Mouse (Mus musculus): ENCODE data around the gene Spr. TPM values are rescaled to one million over a fixed set of nuclear protein-coding genes. Genes with fewer than 3 reads are reported as not detected.
A peak's percentile ranks its signal among the peaks of the same experiment; 100 is the strongest.
"Not testable (repeated sequence)": the region's sequence is repeated elsewhere in the genome, so short reads cannot be mapped to it uniquely, and the experiment has no call there.

The Spr gene
- total and polyA plus RNA-seq, 3 experiments = 34.7 to 92.3 (median 85.9) TPM

- Histone ChIP-seq H3K9ac (ENCODE audit: low read depth, low read length) (peak overlapping the region; percentile 63), H3K4me1 (ENCODE audit: control insufficient read depth, insufficient read depth, low read length) (no peaks in the 10 kb centered on the region), H3K79me2 (replicated peaks; ENCODE audit: control insufficient read depth, insufficient read depth, low read length) (no peaks in the 10 kb centered on the region), H3K27ac (no peak overlapping the region), H3K27me3 (ENCODE audit: control insufficient read depth, insufficient read depth, low read length) (no peaks in the 10 kb centered on the region), H3K36me3 (ENCODE audit: control insufficient read depth, insufficient read depth, low read length) (no peaks in the 10 kb centered on the region), H3K4me3 (peak overlapping the region; percentile 48)
- peak; percentile 57 to 71 for DNase-seq
- 4% methylated on average over 34 of the region's 34 CpGs for WGBS
- intact Hi-C loops (cut with DNase I) = loop anchor here (2.0 kb wide), 1 partner anchor 18 kb away; the partner anchor contains the start of gene Spr
- TF ChIP-seq POLR2A (IDR thresholded peaks at IDR 0.05; ENCODE audit: insufficient read depth, low read depth, low read length) (no peak), CTCF (IDR thresholded peaks at IDR 0.05) (peak; percentile 72)
These were observed 17.4 kb upstream of the Spr start for GRCm38 (mm10) chr6:85154861-85155528.

DNA sequence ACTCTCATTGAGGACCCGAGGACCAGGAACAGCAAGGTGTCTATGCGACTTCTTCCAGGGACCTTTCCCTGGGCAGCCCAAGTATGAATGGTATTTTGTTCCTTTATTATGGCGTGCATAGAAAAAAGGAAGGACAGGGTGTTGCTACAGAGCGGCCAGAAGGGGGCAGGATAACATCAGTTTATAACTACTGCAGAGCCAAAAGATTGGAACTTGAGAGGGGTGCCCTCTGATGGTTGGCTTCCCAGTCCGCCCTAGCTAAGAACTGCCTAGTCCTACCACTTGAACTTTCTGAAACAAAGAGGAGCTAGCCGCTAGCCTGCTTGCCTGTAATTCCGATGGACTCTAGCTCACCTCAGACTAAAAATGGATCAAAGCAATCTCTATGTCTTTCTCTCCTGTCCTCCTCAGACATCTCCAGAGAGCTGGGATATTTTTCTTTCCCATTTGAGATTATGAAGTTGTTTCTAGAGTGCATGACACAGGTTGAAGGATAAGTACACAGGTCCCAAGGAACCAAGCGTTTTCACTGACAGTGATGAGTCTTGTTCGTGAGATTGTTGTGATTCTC is 16.5 kb upstream of the Spr start:
- WGBS = 17% methylated on average over 9 of the region's 9 CpGs
- peak; percentile 59 to 68 for DNase-seq
- Histone ChIP-seq H3K4me1 (ENCODE audit: control insufficient read depth, insufficient read depth, low read length) (no peaks in the 10 kb centered on the region), H3K36me3 (ENCODE audit: control insufficient read depth, insufficient read depth, low read length) (no peaks in the 10 kb centered on the region), H3K27me3 (ENCODE audit: control insufficient read depth, insufficient read depth, low read length) (no peaks in the 10 kb centered on the region), H3K79me2 (replicated peaks; ENCODE audit: control insufficient read depth, insufficient read depth, low read length) (no peaks in the 10 kb centered on the region), H3K27ac (no peak overlapping the region), H3K4me3 (no peak overlapping the region), H3K9ac (ENCODE audit: low read depth, low read length) (no peak overlapping the region)
- TF ChIP-seq CTCF (IDR thresholded peaks at IDR 0.05) (peak; percentile 86), POLR2A (IDR thresholded peaks at IDR 0.05; ENCODE audit: insufficient read depth, low read depth, low read length) (no peak), EP300 (IDR thresholded peaks at IDR 0.05; ENCODE audit: insufficient read depth, low read depth, low read length) (0 out of 2 replicates have a peak, but pooled peaks have one; percentile 33)
- intact Hi-C loops (cut with DNase I) = loop anchor here (2.0 kb wide), 1 partner anchor 17 kb away; the partner anchor contains the start of gene Spr

GRCm38 (mm10) chr6:85150386-85150785 is 12.8 kb upstream of the Spr start:
- intact Hi-C loops (cut with DNase I) = no loop called here
- H3K79me2 ChIP-seq (replicated peaks; ENCODE audit: control insufficient read depth, insufficient read depth, low read length) = no peaks in the 10 kb centered on the region
- no peak overlapping the region for H3K4me3 ChIP-seq
- WGBS = 75% methylated on average over 3 of the region's 3 CpGs
- DNase-seq = no peak
- H3K4me1 ChIP-seq (ENCODE audit: control insufficient read depth, insufficient read depth, low read length) = no peaks in the 10 kb centered on the region
- H3K9ac ChIP-seq (ENCODE audit: low read depth, low read length) = no peak overlapping the region
- no peak overlapping the region for H3K27ac ChIP-seq
- TF ChIP-seq POLR2A (IDR thresholded peaks at IDR 0.05; ENCODE audit: insufficient read depth, low read depth, low read length) (no peak), CTCF (IDR thresholded peaks at IDR 0.05) (no peak), EP300 (IDR thresholded peaks at IDR 0.05; ENCODE audit: insufficient read depth, low read depth, low read length) (no peak)
- H3K27me3 ChIP-seq (ENCODE audit: control insufficient read depth, insufficient read depth, low read length) = no peaks in the 10 kb centered on the region
- H3K36me3 ChIP-seq (ENCODE audit: control insufficient read depth, insufficient read depth, low read length) = no peaks in the 10 kb centered on the region

- intact Hi-C loops (cut with DNase I) = no loop called here
- TF ChIP-seq CTCF (IDR thresholded peaks at IDR 0.05) = no peak
- no peak for TF ChIP-seq EP300 (IDR thresholded peaks at IDR 0.05; ENCODE audit: insufficient read depth, low read depth, low read length)
- no peak for TF ChIP-seq POLR2A (IDR thresholded peaks at IDR 0.05; ENCODE audit: insufficient read depth, low read depth, low read length)
- WGBS = 37% methylated on average over 3 of the region's 3 CpGs
- no peaks in the 10 kb centered on the region for H3K36me3 ChIP-seq (ENCODE audit: control insufficient read depth, insufficient read depth, low read length)
- no peak for DNase-seq
- no peak overlapping the region for H3K27ac ChIP-seq
- no peak overlapping the region for H3K9ac ChIP-seq (ENCODE audit: low read depth, low read length)
- no peaks in the 10 kb centered on the region for H3K27me3 ChIP-seq (ENCODE audit: control insufficient read depth, insufficient read depth, low read length)
- no peaks in the 10 kb centered on the region for H3K79me2 ChIP-seq (replicated peaks; ENCODE audit: control insufficient read depth, insufficient read depth, low read length)
- no peaks in the 10 kb centered on the region for H3K4me1 ChIP-seq (ENCODE audit: control insufficient read depth, insufficient read depth, low read length)
- no peak overlapping the region for H3K4me3 ChIP-seq
These were observed 10.1 kb upstream of the Spr start for GRCm38 (mm10) chr6:85147636-85148035.

DNA sequence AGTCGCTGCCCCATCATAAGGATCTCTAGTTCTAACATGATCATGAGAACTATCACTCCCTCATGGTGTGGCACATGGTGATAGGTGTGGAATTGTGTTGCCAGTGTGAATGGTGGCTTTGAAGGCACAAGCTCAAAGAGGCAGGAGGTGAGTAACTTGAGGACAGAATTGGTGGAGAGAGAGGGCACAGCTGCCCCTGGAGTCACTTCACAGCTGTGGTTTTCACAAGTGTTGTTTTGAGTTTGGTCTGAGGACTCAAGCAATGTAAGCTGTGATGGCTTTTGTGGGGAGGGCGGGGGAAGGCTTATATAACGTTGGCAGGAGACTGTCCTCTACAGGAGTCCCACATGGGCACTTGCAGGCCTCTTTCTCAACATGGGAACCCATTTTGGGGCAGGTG is 6.9 kb upstream of the Spr start:
- TF ChIP-seq CTCF (IDR thresholded peaks at IDR 0.05) = no peak
- TF ChIP-seq POLR2A (IDR thresholded peaks at IDR 0.05; ENCODE audit: insufficient read depth, low read depth, low read length) = no peak
- no peak for TF ChIP-seq EP300 (IDR thresholded peaks at IDR 0.05; ENCODE audit: insufficient read depth, low read depth, low read length)
- Histone ChIP-seq H3K79me2 (replicated peaks; ENCODE audit: control insufficient read depth, insufficient read depth, low read length) (no peaks in the 10 kb centered on the region), H3K9ac (ENCODE audit: low read depth, low read length) (no peak overlapping the region), H3K27ac (no peak overlapping the region), H3K4me3 (no peak overlapping the region), H3K4me1 (ENCODE audit: control insufficient read depth, insufficient read depth, low read length) (no peaks in the 10 kb centered on the region), H3K27me3 (ENCODE audit: control insufficient read depth, insufficient read depth, low read length) (no peaks in the 10 kb centered on the region), H3K36me3 (ENCODE audit: control insufficient read depth, insufficient read depth, low read length) (no peaks in the 10 kb centered on the region)
- DNase-seq = no peak
- 61% methylated on average over 3 of the region's 3 CpGs for WGBS
- intact Hi-C loops (cut with DNase I) = no loop called here

DNA sequence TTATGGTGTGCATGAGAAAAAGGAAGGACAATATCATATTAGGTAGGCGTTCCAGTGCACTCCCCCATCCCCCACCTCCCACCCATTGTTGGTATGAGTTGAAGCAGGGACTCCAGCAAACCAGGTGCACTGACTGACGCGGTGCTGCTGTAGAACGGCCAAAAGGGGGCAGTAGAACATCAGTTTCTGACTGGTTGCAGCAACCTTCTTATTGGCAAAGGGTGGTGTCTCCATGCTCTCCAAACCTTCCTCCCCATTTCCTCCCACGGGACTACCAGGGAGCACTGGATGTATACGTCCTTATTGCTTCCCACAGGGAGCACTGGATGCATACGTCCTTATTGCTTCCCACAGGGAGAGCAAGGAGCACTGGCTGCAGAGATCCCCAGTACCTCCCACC is 3.4 kb upstream of the Spr start:
- peak; percentile 45 to 52 for DNase-seq
- H3K4me1 ChIP-seq (ENCODE audit: control insufficient read depth, insufficient read depth, low read length); H3K27me3 ChIP-seq (ENCODE audit: control insufficient read depth, insufficient read depth, low read length); H3K36me3 ChIP-seq (ENCODE audit: control insufficient read depth, insufficient read depth, low read length); H3K9ac ChIP-seq (ENCODE audit: low read depth, low read length); intact Hi-C loops (cut with DNase I); H3K79me2 ChIP-seq (replicated peaks; ENCODE audit: control insufficient read depth, insufficient read depth, low read length); H3K4me3 ChIP-seq; H3K27ac ChIP-seq: not testable (repeated sequence)
- WGBS = 6% methylated on average over 7 of the region's 7 CpGs
- TF ChIP-seq CTCF (IDR thresholded peaks at IDR 0.05) = peak; percentile 70
